Mouse (Mus musculus) frontal cortex, postnatal 25 days (tissue): ENCODE measurements around the gene Sgsm2.

Experiments used
- DNase-seq, 2 experiments: peaks; one replicate each; pipeline ENCODE4 v3.0.0; 2022; ENCODE audit warnings: low spot score in 2 of 2

Sgsm2 gene

GRCm38 (mm10) chr11:74841366-74841765, 55.5 kb downstream of the Sgsm2 start:
- no peak for DNase-seq

GRCm38 (mm10) chr11:74840739-74841138, 56.1 kb downstream of the Sgsm2 start:
- no peak for DNase-seq

GRCm38 (mm10) chr11:74839860-74840715, 56.8 kb downstream of the Sgsm2 start:
- DNase-seq, result no peak

- DNase-seq, result peak in 1 of 2 experiments; percentile 39
Observed at GRCm38 (mm10) chr11:74838971-74839370, 57.9 kb downstream of the Sgsm2 start.

- DNase-seq, result peak; percentile 69 to 83
Observed at GRCm38 (mm10) chr11:74838441-74838840, 58.4 kb downstream of the Sgsm2 start.

GRCm38 (mm10) chr11:74837694-74838431, 59.0 kb downstream of the Sgsm2 start:
- peak; percentile 72 to 76 for DNase-seq

- no peak for DNase-seq
Observed at GRCm38 (mm10) chr11:74837056-74837693, 59.7 kb downstream of the Sgsm2 start.

GRCm38 (mm10) chr11:74836225-74837055, 60.4 kb downstream of the Sgsm2 start:
- no peak for DNase-seq

- DNase-seq, result no peak
Observed at GRCm38 (mm10) chr11:74835593-74836224, 61.2 kb downstream of the Sgsm2 start.

GRCm38 (mm10) chr11:74834650-74835277, 62.1 kb downstream of the Sgsm2 start:
- no peak for DNase-seq

- no peak for DNase-seq
Observed at GRCm38 (mm10) chr11:74834359-74834638, 62.6 kb downstream of the Sgsm2 start.

GRCm38 (mm10) chr11:74833536-74834358, 63.1 kb downstream of the Sgsm2 start:
- no peak for DNase-seq

- peak in 1 of 2 experiments; percentile 31 for DNase-seq
Observed at GRCm38 (mm10) chr11:74832503-74833143, 64.2 kb downstream of the Sgsm2 start.

- peak; percentile 93 to 97 for DNase-seq
Observed at GRCm38 (mm10) chr11:74831606-74832451, 65.0 kb downstream of the Sgsm2 start.

- DNase-seq, result peak in 1 of 2 experiments; percentile 44
Observed at GRCm38 (mm10) chr11:74831191-74831605, 65.7 kb downstream of the Sgsm2 start.

- peak; percentile 97 to 98 for DNase-seq
Observed at GRCm38 (mm10) chr11:74830256-74831161, 66.4 kb downstream of the Sgsm2 start, which contains the start of gene Mnt. Gene Mnt, plus strand, starts transcription at chr11:74830920.

GRCm38 (mm10) chr11:74829812-74830211, 67.0 kb downstream of the Sgsm2 start:
- peak; percentile 52 to 55 for DNase-seq
